Mouse (Mus musculus): ENCODE results near the gene Urad. TPM values are rescaled to one million over a fixed set of nuclear protein-coding genes. Genes with fewer than 3 reads are reported as not detected.
A peak's percentile ranks its signal among the peaks of the same experiment; 100 is the strongest.

Urad gene
- polyA plus RNA-seq, 1 experiment from 2014 or later = not detected

- peaks cover 98% of the 10 kb centered on the region for H3K27me3 ChIP-seq (replicated peaks)
- no peaks in the 10 kb centered on the region for H3K9me3 ChIP-seq
- H3K9ac ChIP-seq = no peak overlapping the region
- no peaks in the 10 kb centered on the region for H3K36me3 ChIP-seq
- 2% methylated on average over 48 of the region's 48 CpGs for WGBS
- no peak for ATAC-seq (ENCODE audit: extremely low read depth, insufficient number of reproducible peaks, low FRiP score, low TSS enrichment)
- H3K4me2 ChIP-seq = no peak overlapping the region
- no peak overlapping the region for H3K27ac ChIP-seq (replicated peaks)
- no peak overlapping the region for H3K4me3 ChIP-seq
- peaks cover 11% of the 10 kb centered on the region; the same call in 1 of the 2 replicates for H3K4me1 ChIP-seq
Measured at GRCm38 (mm10) chr5:147274174-147275141, 47.8 kb downstream of the Urad start.

GRCm38 (mm10) chr5:147272808-147273345 is 49.4 kb downstream of the Urad start:
- 3% methylated on average over 10 of the region's 10 CpGs for WGBS
- Histone ChIP-seq H3K27me3 (replicated peaks) (peaks cover 98% of the 10 kb centered on the region), H3K36me3 (no peaks in the 10 kb centered on the region), H3K4me2 (no peak overlapping the region), H3K9me3 (no peaks in the 10 kb centered on the region), H3K27ac (replicated peaks) (no peak overlapping the region), H3K9ac (no peak overlapping the region), H3K4me1 (peaks cover 11% of the 10 kb centered on the region; the same call in 1 of the 2 replicates), H3K4me3 (no peak overlapping the region)
- ATAC-seq (ENCODE audit: extremely low read depth, insufficient number of reproducible peaks, low FRiP score, low TSS enrichment) = no peak

- Histone ChIP-seq H3K36me3 (no peaks in the 10 kb centered on the region), H3K4me3 (no peak overlapping the region), H3K27ac (replicated peaks) (no peak overlapping the region), H3K9ac (no peak overlapping the region), H3K9me3 (no peaks in the 10 kb centered on the region), H3K4me2 (no peak overlapping the region), H3K27me3 (replicated peaks) (peaks cover 98% of the 10 kb centered on the region), H3K4me1 (peaks cover 8% of the 10 kb centered on the region; the same call in 1 of the 2 replicates)
- 11% methylated on average over 12 of the region's 12 CpGs for WGBS
- no peak for ATAC-seq (ENCODE audit: extremely low read depth, insufficient number of reproducible peaks, low FRiP score, low TSS enrichment)
Measured at GRCm38 (mm10) chr5:147272046-147272807, 50.0 kb downstream of the Urad start.

GRCm38 (mm10) chr5:147270673-147271655 is 51.3 kb downstream of the Urad start:
- Histone ChIP-seq H3K4me3 (no peak overlapping the region), H3K36me3 (no peaks in the 10 kb centered on the region), H3K4me1 (peaks cover 8% of the 10 kb centered on the region; the same call in 1 of the 2 replicates), H3K27ac (replicated peaks) (no peak overlapping the region), H3K27me3 (replicated peaks) (peaks cover 98% of the 10 kb centered on the region), H3K9me3 (no peaks in the 10 kb centered on the region), H3K9ac (no peak overlapping the region), H3K4me2 (no peak overlapping the region)
- WGBS = 1% methylated on average over 29 of the region's 29 CpGs
- ATAC-seq (ENCODE audit: extremely low read depth, insufficient number of reproducible peaks, low FRiP score, low TSS enrichment) = no peak

GRCm38 (mm10) chr5:147269926-147270672 is 52.1 kb downstream of the Urad start, which contains the start of gene Pdx1:
TSS of gene Pdx1 (plus strand) at chr5:147269959.
- WGBS = 2% methylated on average over 44 of the region's 44 CpGs
- peak within 1 kb of the TSS; percentile 30 for H3K4me3 ChIP-seq
- H3K9ac ChIP-seq = no peak within 1 kb of the TSS
- peaks cover 8% of the 10 kb centered on the region; the same call in 1 of the 2 replicates for H3K4me1 ChIP-seq
- H3K27ac ChIP-seq (replicated peaks) = no peak within 1 kb of the TSS
- H3K9me3 ChIP-seq = no peaks in the 10 kb centered on the region
- H3K4me2 ChIP-seq = peak within 1 kb of the TSS; percentile 50
- no peak for ATAC-seq (ENCODE audit: extremely low read depth, insufficient number of reproducible peaks, low FRiP score, low TSS enrichment)
- H3K27me3 ChIP-seq (replicated peaks) = peaks cover 98% of the 10 kb centered on the region
- H3K36me3 ChIP-seq = no peaks in the 10 kb centered on the region

- H3K4me1 ChIP-seq = peaks cover 5% of the 10 kb centered on the region; the same call in 1 of the 2 replicates
- H3K9ac ChIP-seq = no peak overlapping the region
- no peaks in the 10 kb centered on the region for H3K36me3 ChIP-seq
- H3K9me3 ChIP-seq = no peaks in the 10 kb centered on the region
- ATAC-seq (ENCODE audit: extremely low read depth, insufficient number of reproducible peaks, low FRiP score, low TSS enrichment) = no peak
- H3K27me3 ChIP-seq (replicated peaks) = peaks cover 96% of the 10 kb centered on the region
- no peak overlapping the region for H3K4me2 ChIP-seq
- no peak overlapping the region for H3K4me3 ChIP-seq
- WGBS = 11% methylated on average over 6 of the region's 6 CpGs
- no peak overlapping the region for H3K27ac ChIP-seq (replicated peaks)
Measured at GRCm38 (mm10) chr5:147269371-147269770, 52.9 kb downstream of the Urad start.

- 4% methylated on average over 8 of the region's 8 CpGs for WGBS
- Histone ChIP-seq H3K9ac (no peak overlapping the region), H3K4me3 (no peak overlapping the region), H3K36me3 (no peaks in the 10 kb centered on the region), H3K4me2 (no peak overlapping the region), H3K4me1 (peaks cover 5% of the 10 kb centered on the region; the same call in 1 of the 2 replicates), H3K27me3 (replicated peaks) (peaks cover 98% of the 10 kb centered on the region), H3K9me3 (no peaks in the 10 kb centered on the region), H3K27ac (replicated peaks) (no peak overlapping the region)
- no peak for ATAC-seq (ENCODE audit: extremely low read depth, insufficient number of reproducible peaks, low FRiP score, low TSS enrichment)
Measured at GRCm38 (mm10) chr5:147268728-147269127, 53.5 kb downstream of the Urad start.

GRCm38 (mm10) chr5:147267434-147267833 is 54.8 kb downstream of the Urad start:
- H3K36me3 ChIP-seq = no peaks in the 10 kb centered on the region
- H3K4me1 ChIP-seq = peaks cover 5% of the 10 kb centered on the region; the same call in 1 of the 2 replicates
- no peak for ATAC-seq (ENCODE audit: extremely low read depth, insufficient number of reproducible peaks, low FRiP score, low TSS enrichment)
- 11% methylated on average over 6 of the region's 6 CpGs for WGBS
- H3K4me3 ChIP-seq = no peak overlapping the region
- H3K9me3 ChIP-seq = no peaks in the 10 kb centered on the region
- peaks cover 98% of the 10 kb centered on the region for H3K27me3 ChIP-seq (replicated peaks)
- no peak overlapping the region for H3K9ac ChIP-seq
- H3K27ac ChIP-seq (replicated peaks) = no peak overlapping the region
- H3K4me2 ChIP-seq = no peak overlapping the region
